Mouse (Mus musculus) regulatory T cell (primary cell): ENCODE measurements around the gene Lrrc15.

ENCODE experiments used
- in situ Hi-C: fragments of 300-600 bp; cut with MboI, MseI; formaldehyde crosslinking; loops from one replicate; pipeline ENCODE4 v1.15.1; 2025; ENCODE audit warnings: high pct_unique_total_duplicates

The Lrrc15 gene

DNA sequence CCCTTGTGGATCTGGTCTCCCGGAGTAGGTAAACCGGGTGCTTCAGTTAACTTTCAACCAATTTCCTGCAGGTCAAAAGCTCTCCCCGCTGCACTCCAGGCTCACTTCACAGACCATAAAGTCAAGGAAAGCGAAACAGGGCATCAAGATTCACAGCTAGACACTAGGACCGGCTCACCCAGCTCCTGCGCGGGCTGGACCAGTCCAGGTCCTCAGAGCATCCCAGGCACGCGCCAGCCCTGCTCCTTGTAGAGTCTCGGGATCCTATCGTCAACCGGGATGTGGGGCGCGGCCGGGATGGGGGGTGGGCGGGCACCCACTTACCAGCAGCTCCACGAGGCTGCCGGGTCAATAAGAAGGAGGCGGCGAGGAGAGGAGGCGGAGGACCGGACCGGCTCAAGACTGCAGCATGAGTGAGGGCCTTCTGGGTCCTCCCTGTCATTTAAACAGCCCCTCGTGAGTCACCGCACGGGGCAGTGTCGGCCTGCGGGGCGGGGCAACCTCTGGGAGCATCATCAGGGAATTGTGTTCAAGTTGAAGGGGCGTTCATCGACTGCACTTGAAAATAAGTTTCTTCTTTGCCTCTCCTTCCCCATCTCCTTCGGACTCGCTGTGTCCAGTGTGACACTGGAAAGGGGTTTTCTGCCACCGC is at the start of gene Lrrc15:
Gene Lrrc15 (minus strand): TSS at position 413 of the 652 bp plus-strand sequence.
- in situ Hi-C loops: no loop called here

GRCm38 (mm10) chr16:30314236-30314635 is 31.2 kb upstream of the Lrrc15 start:
- in situ Hi-C loops: no loop called here

DNA sequence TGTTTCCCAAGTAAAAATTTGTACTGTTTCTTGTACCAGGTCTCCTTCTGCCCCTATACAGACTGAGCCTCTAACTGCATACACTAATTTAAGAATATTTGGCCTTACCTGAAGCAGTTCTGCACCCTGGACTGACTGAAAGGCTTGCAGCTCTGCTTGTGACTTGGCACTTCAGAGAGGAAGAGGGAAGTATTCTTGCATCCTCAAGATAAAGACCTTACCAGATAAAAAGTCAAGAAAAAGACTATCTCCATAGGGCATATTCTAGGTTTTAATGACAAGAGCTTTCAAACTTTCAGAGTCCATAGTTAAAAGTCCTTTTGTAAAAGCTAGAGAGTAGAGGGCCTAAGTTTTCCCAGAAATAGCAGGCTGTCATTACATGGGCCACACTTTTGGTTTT is 27.6 kb upstream of the Lrrc15 start, which contains the start of gene Gp5:
Gene Gp5 (minus strand): TSS at position 133 of the 400 bp plus-strand sequence.
- in situ Hi-C loops: no loop called here

DNA sequence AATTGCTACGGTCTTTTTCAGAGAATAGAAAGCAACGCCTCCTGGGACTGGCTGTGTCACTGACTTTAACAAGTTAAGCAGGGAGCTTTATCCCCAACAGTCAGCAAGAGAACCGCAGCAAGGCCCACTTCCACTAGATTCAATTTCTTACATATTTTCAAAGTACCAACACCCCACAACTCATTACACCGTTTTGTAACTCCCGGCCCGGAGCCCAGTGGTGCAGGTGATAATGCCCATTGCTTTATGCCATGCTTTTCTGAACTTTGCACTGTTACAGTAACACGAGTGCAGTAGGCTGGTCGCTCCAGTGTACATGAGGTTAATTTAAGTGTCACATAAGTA is 27.1 kb upstream of the Lrrc15 start:
- in situ Hi-C loops: no loop called here

DNA sequence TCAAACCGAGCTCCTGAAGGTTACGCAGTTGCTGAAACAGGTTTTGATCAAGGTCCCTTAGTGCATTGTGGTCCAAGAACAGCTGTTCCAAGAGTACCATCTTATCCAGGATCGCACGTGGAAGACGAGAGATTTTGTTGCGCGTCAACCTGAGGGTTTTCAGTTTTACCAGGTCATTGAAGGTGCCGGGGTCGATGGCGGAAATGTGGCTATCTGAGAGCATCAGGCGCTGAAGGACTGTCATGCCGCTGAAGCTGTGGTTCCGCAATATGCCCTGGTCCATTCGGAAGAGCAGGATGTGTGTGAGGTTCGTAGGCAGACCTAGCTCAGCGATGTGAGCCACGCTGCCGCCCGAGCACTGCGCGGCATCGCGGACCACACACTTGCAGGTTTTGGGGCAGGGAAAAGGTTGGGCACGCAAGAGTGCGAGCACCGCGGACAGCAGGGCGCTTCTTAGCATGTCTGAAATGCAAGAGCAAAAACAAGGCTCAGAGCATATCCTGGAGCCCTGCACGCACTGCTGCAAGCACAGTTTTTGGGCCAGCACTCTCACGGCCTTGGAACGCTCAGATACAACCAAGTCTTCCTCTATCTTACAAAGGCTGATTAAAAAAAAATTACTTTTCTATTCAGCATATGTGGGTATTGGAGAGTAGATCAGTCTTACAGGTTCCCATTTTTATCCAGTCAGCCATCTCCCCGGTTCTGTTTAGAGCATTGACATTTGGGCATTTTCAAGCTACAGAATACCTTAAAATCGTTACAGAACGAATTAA is 26.5 kb upstream of the Lrrc15 start:
- in situ Hi-C loops: no loop called here

DNA sequence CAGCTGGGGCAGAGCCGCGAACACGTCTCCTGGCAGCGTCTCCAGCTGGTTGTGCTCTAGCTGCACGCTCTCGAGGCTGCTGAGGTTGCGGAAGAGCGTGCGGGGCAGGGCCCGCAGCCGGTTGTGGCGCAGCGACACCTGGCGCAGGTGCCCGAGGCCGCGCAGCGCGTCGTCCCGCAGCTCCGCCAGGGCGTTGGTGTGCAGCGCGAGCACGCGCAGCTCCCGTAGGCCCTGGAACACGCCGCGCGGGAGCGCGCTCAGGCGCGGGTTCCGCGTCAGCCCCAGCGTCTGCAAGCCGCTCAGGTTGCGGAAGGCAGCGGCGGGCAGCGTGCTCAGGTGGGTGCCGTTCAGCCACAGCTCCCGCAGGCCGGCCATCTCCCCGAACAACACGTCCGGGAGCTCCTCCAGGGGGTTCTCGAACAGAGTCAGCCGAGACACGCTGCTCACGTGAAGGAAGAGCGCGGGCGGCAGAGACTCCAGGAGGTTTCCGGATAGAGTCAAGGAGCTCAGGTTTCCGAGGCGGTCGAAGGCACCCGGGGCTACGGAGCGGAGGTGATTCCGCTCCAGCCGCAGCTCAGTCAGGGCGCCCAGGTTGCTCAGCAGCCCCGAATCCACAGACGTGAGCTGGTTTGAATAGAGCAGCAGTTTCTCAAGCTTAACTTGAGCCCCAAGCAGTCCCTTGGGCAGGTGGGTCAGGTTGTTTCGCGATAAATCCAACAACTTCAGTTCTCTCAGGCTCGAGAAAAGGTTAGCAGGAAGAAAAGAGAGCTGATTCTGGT is 25.7 kb upstream of the Lrrc15 start:
- in situ Hi-C loops: no loop called here

GRCm38 (mm10) chr16:30307961-30308615 is 25.0 kb upstream of the Lrrc15 start:
- in situ Hi-C loops: no loop called here

DNA sequence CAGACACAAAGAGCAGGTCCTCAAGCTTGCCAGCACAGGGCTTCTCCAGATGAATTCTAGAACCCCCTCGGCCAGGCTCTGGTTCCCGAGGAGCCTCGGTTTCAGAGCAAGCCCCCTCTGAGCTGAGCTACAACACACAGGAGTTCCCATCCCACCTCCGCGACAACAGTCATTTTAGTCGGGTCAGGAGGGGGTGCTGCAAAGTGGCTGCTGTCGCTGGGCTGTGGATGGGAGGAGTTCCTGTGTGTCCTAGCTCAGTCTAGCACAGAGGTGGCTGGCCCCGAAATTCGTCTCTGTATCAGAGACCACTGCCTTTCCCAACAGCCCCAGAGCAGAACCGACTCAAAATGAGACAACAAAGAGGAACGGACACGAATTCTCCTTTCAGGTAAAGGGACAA is 24.2 kb upstream of the Lrrc15 start:
- in situ Hi-C loops: no loop called here

- in situ Hi-C loops: no loop called here
These were observed 23.0 kb upstream of the Lrrc15 start for GRCm38 (mm10) chr16:30306102-30306501.

GRCm38 (mm10) chr16:30304236-30304635 is 21.2 kb upstream of the Lrrc15 start:
- in situ Hi-C loops: no loop called here

- in situ Hi-C loops: no loop called here
These were observed 20.4 kb upstream of the Lrrc15 start for GRCm38 (mm10) chr16:30303411-30303810.

DNA sequence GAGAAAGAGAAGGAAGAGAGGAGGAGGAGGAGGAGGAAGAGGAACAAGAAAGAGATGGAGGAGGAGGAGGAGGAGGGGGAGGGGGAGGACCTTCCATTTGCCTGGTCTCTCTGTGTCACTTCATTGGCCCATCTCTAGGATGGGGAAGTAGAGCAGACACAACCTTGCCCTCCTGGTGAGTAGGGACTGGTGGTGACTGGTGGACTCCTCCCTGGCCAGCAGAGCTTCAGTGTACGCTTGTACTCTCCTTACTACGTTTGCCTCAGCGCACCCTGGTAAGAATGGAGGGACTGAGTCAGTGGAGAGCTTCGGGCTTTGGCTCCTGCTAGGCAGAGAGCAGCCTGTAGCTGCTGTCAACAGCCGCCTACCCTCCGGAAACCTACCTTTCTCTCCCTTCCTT is 19.6 kb upstream of the Lrrc15 start:
- in situ Hi-C loops: no loop called here

DNA sequence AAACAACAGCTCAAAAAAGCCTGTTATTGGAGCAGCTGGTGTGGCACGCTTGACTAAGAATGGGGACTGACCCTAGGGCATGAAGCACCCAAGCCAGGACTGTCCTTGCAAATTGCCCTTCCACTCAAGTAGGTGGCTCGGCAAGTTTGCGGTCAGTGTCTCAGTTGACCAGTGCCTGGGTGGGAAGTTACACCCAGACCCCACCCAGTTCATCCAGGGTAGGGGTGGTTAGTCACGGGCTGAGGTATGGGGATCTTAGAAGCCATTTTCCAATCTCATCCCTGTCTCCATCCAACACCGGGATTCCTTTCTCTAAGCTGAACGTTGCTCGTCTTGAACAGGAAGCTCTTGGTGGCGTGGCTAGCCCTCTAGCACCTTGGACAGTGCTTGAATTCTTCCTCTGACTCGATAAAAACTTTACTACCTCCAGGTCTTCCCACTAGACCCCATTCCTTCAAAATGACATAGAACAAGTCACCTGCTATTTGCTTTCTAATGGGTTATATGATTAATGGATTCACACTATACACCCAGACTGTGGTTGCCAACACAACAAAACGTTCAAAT is 16.7 kb upstream of the Lrrc15 start:
- in situ Hi-C loops: no loop called here

DNA sequence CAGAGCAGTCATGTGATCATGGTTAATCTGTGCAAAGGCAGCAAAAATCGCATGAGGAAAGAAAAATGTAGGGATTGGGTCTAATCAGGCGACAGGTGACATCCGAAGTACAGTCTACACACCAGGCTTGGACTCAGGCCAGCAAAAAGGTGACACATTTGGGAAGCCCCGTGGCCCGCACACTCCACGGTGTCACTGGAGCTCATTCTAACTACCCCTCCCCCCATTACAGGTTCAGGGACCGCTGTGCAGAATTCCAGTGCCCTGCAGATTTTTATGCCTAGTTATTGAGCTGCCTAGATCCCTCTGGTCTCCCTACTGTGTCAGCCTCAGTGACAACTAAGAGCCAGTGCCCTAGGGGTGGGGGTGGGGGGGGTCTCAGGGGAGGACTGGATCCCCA is 14.4 kb upstream of the Lrrc15 start:
- in situ Hi-C loops: no loop called here

GRCm38 (mm10) chr16:30296601-30297275 is 13.7 kb upstream of the Lrrc15 start:
- in situ Hi-C loops: no loop called here

DNA sequence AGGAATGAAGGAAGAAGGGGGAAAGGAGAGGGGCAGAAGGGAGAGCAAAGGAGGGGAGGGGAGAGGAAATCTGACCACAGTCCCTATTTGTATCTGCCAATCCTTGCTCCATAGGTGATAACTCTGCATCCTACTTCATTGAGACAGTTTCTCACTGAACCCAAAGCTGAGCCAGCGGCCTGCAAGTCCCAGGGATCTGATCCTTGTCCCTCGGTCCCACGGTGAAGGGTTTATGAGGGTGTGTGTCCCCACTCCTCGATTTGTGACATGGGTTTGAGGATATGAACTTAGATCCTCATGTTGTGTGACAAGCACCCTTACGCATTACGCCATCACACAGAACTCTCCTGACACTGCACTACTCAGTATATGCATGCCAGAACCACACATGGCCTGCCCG is 12.1 kb upstream of the Lrrc15 start:
- in situ Hi-C loops: no loop called here

DNA sequence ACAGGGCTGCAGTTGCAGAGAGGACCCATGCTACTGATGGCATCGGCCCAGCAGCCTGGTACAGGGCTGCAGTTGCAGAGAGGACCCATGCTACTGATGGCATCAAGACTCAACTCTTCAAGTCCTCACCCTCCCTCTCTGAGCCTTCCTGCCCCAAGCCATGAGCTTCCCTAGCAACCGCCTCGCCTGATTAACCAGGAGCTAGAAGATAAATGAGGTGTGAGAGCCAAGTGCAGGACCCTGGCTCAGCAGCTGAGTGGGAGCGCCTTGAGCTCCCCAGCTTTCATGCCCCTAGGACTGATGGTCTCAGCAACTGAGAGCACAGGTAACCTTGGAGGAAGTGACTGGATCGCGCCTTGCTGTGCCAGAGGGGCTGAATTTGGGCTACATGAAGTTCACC is 7.4 kb upstream of the Lrrc15 start:
- in situ Hi-C loops: no loop called here

DNA sequence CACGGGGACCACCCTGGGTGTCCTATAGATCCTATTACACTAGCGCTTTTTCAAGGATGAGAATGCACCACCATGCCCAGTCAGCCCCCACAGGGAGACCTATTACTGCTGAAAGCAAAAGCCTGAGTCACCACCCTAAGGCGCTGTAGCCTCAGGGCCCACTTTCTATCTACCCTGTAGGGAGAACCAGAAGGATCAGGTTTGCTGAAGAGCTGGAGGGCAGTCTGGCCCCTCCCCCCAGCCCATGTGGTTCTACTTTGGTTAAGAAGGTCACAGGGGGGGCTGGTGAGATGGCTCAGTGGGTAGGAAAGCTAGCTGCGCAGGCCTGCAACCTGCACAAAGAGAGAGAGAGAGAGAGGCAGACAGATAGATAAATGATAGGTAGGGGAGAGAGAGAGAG is 2.6 kb upstream of the Lrrc15 start:
- in situ Hi-C loops: no loop called here

DNA sequence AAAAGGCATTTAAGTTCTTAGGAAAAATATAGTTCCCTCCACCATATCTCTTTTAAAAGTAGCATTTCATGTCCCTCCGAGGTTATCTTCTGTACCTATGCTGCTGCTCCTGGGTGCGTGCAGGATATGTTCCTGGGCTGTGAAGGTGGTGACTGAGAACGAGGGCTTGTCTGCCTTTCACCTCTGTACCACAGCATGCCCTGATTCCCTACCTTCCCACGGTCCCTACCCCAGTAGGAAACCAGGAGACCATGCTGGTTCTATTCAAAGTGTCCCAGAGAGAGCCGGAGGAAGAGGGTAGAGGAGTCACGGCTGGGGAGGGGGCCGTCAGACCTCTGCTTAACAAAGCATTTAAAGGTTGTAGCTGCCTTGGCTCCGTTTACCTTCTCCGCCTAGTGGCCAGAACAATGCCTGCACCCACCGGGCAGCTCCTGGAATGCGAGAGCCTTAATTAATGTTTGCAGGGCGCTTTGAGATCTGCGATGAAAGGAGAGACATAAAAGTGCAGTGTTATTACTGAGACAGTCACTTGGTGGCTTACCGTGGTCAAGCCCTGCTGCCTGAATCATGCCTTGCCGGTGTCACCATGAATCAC is 784 bp upstream of the Lrrc15 start:
- in situ Hi-C loops: no loop called here

DNA sequence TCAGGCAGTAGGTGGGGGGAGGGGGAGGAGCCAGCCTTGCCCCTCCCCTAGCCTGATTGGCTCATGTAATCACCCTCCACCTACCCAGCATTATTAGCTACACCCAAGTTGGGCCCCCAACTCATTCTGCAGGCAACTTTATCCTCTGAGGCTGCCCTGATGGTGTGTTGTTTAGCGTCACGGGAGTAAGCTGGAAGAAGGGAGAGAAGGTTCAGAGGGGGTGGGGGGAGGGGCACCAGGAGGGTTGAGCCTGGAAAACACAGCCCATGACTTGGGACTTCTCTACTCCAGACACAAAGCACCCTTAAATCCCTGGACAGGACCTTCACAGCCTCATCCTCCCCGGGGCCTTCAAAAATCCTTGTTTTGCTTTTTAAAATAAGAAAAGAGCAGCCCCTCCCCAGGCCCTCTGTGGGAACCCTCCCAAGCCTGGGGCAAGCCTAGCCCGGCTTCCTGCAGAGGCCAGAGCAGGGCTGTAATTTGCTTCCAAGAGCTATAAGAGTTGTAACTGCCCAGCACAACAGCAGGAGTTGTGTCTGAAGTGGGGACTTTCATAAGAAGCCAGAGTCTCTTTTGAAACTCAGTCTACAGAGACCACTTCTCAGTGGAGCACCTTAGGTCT is 2.3 kb downstream of the Lrrc15 start:
- in situ Hi-C loops: no loop called here
